Mouse (Mus musculus) liver, postnatal 0 days (tissue): ENCODE data around the gene Sf1. TPM values are rescaled to one million over a fixed set of nuclear protein-coding genes. Genes with fewer than 3 reads are reported as not detected.

Experiments used
- ATAC-seq: fragments of 200-750 bp; cut with Nextera tagmentation; 2 replicates; pipeline ENCODE4 v1.8.0; 2017; ENCODE audit warnings: mild to moderate bottlenecking, moderate library complexity
- DNase-seq: peaks from one replicate; pipeline ENCODE4 v3.0.0-alpha.2; 2016
- H3K27ac ChIP-seq: fragments of 300-500 bp; sonication (generic); 2 replicates; pipeline ENCODE4 v1.5.1; 2014; ENCODE audit warnings: antibody characterized with exemption, moderate library complexity, mild to moderate bottlenecking, low read depth
- H3K27me3 ChIP-seq: fragments of 300-500 bp; sonication (generic); 2 replicates; pipeline ENCODE4 v1.6.1; 2014; ENCODE audit warnings: low read length, control low read depth, mixed read lengths; ENCODE audit not compliant: insufficient read depth
- H3K36me3 ChIP-seq: fragments of 300-500 bp; sonication (generic); replicated peaks from 2 replicates; pipeline ENCODE4 v1.6.1; 2014; ENCODE audit warnings: mild to moderate bottlenecking, control low read depth, low read length, moderate library complexity, mixed read lengths; ENCODE audit not compliant: insufficient read depth
- H3K4me1 ChIP-seq: fragments of 300-500 bp; sonication (generic); 2 replicates; pipeline ENCODE4 v1.6.1; 2014; ENCODE audit warnings: antibody characterized with exemption, mild to moderate bottlenecking, control low read depth; ENCODE audit not compliant: insufficient read depth
- H3K4me2 ChIP-seq: fragments of 300-500 bp; sonication (generic); 2 replicates; pipeline ENCODE4 v1.6.1; 2014; ENCODE audit warnings: low read depth, mild to moderate bottlenecking, low read length, moderate library complexity, mixed read lengths
- H3K4me3 ChIP-seq: fragments of 300-500 bp; sonication (generic); 2 replicates; pipeline ENCODE4 v1.5.1; 2014; ENCODE audit warnings: low read depth, low read length
- H3K9ac ChIP-seq: fragments of 300-500 bp; sonication (generic); replicated peaks from 2 replicates; pipeline ENCODE4 v1.6.1; 2014; ENCODE audit warnings: mild to moderate bottlenecking, moderate library complexity
- H3K9me3 ChIP-seq: fragments of 300-500 bp; sonication (generic); 2 replicates; pipeline ENCODE4 v1.6.1; 2016; ENCODE audit warnings: mild to moderate bottlenecking, control low read depth, low read length, mixed read lengths
- CTCF ChIP-seq: sonication (generic); IDR thresholded peaks from 2 replicates; pipeline ENCODE4 v1.5.1; 2016; ENCODE audit warnings: antibody characterized with exemption, low read depth
- EP300 ChIP-seq: IDR thresholded peaks from 2 replicates; pipeline ENCODE4 v1.6.1; 2016; ENCODE audit warnings: antibody characterized with exemption, low read depth, mild to moderate bottlenecking
- WGBS: fragments of 180-500 bp; shearing (Covaris S2); extraction: QIAGEN DNeasy Blood & Tissue Kit; methylation state at CpG from one replicate; pipeline ENCODE4 v1.1.7; 2014; ENCODE audit not compliant: insufficient replicate concordance; 5-methylcytosine and 5-hydroxymethylcytosine counted together
- polyA plus RNA-seq: library from polyadenylated mRNA; unstranded; fragments of >200 nt; fragmentation: Nextera tagmentation; extraction: Ambion mirVana; gene quantifications from 2 replicates; pipeline ENCODE4 v1.2.1, GENCODE M21; 2015

Gene Sf1
- polyA plus RNA-seq, 1 experiment from 2014 or later, result 35.7 TPM

DNA sequence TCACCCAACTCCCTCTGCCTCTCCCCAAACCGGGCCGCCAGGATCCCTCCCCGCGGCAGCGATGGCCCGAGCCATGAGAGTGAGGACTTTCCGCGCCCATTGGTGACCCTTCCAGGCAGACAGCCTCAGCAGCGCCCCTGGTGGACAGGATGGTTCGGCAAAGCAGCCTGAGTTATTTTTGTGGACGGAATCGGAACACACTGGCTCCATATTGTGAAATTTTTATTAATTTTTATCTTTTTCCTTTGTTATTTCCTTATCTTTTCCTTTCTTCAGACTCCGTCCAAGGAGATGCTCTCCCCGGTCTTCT lies 12.7 kb downstream of the Sf1 start:
- DNase-seq, result peak; percentile 72
- TF ChIP-seq CTCF (peak; percentile 74), EP300 (no peak)
- Histone ChIP-seq H3K4me1 (no peaks in the 10 kb centered on the region), H3K4me3 (no peak overlapping the region), H3K4me2 (no peak overlapping the region), H3K9me3 (no peaks in the 10 kb centered on the region), H3K9ac (no peak overlapping the region), H3K27ac (no peak overlapping the region), H3K27me3 (no peaks in the 10 kb centered on the region), H3K36me3 (peaks cover 77% of the 10 kb centered on the region)
- ATAC-seq, result no peak; the same call in 1 of the 2 replicates
- 83% methylated on average over 14 of the region's 14 CpGs for WGBS

DNA sequence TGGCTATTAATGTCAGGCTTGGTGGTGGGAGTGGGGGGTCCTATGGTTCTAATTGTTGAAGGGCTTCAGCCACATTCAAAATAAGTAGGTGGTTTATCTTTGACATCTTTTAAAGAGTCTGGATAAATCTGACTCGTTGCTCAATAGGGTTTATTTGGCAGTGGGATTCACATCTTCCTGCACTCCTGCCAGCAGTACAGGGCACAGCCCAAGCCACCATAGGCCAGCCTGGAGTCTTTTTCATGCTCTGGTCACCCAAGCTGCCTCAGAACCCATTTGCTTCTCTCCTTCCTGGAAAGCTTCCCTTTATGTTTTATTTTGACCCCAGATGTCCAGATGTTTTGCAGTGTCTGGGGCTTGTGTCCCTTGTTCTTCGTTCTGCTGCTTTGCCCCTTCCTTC lies 13.2 kb downstream of the Sf1 start:
- WGBS, result 75% methylated on average over 2 of the region's 2 CpGs
- no peaks in the 10 kb centered on the region for H3K4me1 ChIP-seq
- no peak for TF ChIP-seq CTCF
- no peak for TF ChIP-seq EP300
- no peak for ATAC-seq
- H3K36me3 ChIP-seq, result peaks cover 73% of the 10 kb centered on the region
- no peak for DNase-seq
- no peak overlapping the region for H3K4me3 ChIP-seq
- H3K27me3 ChIP-seq, result no peaks in the 10 kb centered on the region
- H3K4me2 ChIP-seq, result no peak overlapping the region
- H3K9ac ChIP-seq, result no peak overlapping the region
- no peak overlapping the region for H3K27ac ChIP-seq
- H3K9me3 ChIP-seq, result no peaks in the 10 kb centered on the region

DNA sequence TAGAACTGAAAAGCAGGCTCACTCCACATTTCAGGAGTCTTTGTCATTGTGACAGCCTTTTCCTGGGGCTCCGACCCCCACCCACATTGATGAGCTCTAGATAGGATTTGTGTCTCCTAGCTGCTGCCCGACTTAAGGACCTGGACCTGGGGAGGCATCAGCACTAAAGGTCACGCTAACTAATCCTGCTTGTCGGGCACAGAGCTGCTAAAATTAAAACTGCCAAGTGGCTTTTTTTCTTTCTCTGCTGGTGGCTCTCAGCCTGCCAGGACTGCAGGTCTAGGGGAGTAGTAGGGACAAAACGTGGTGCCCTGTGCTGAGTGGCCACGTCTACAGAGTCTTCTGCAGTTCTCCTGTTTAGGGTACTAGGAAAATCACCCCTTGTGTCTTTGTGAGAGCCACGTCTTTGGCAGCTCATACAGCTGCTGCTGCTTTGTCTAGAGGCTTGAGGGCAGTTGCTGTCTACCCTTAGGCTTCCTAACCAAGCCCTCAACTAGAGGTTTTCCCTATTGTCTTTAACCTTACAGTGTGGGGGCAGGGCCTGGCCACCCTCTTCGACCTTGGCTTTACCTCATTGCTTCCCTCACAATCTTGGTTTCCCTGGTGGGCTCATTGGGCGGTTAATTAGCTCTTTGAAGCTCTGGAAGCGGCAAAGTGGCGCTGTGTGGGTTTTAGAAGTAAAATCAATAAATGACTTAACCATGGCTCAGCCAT lies 14.0 kb downstream of the Sf1 start:
- H3K4me3 ChIP-seq, result no peak overlapping the region
- H3K9ac ChIP-seq, result no peak overlapping the region
- peaks cover 64% of the 10 kb centered on the region for H3K36me3 ChIP-seq
- DNase-seq, result no peak
- no peaks in the 10 kb centered on the region for H3K4me1 ChIP-seq
- WGBS, result 74% methylated on average over 11 of the region's 11 CpGs
- no peaks in the 10 kb centered on the region for H3K27me3 ChIP-seq
- TF ChIP-seq EP300 (no peak), CTCF (no peak)
- no peak overlapping the region for H3K27ac ChIP-seq
- H3K9me3 ChIP-seq, result no peaks in the 10 kb centered on the region
- no peak for ATAC-seq
- H3K4me2 ChIP-seq, result no peak overlapping the region

DNA sequence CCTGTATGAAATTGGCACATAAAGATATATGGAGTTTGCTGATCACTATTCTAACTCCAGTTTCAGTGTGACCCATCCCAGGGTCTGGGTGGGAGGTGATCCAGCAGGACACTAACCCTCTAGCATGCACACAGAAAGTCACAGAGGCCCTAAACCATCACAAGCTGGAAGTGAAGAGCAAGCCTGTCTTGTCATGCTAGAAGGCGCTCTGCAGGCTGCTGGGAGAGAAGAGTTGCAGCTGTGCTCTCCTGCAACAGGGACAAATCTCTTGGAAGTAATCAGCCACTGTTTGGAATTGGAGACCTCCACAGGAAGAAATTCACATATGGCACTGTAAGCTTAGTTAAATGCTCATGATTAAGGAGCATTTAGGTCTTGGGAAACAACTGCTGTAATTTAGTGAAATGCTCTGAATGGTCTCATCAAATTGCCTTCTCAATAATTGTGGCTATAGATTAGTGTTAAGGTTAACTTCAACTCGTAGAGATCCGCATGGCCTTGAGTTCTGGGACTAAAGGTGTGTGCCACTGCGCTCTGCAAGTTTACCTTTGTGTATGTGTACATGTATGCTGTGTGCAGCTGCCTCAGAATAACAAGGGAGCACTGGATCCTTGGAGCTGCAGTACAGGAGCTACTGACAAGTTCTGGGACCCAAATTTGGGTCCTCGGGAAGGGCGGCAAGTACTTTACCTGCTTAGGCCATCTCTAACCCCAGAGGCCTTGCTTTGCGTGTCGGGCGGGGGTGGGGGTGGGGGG lies 17.1 kb downstream of the Sf1 start:
- no peak for ATAC-seq
- peaks cover 33% of the 10 kb centered on the region for H3K36me3 ChIP-seq

DNA sequence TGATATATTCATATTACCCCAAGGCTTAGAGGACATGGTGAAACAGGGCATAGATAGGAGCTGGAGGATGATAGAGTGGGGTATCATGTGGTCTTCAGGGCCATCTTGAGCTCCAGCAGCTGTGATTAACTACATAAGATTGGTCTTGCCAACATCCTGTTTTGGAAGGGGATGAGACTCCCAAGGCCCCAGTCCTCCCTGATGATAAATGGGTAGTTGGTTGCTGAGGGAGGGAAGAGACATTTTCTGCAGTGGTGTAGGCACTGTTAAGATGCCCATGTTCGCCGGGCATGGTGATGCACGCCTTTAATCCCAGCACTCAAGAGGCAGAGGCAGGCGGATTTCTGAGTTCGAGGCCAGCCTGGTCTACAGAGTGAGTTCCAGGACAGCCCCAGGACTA lies 17.7 kb downstream of the Sf1 start:
- ATAC-seq (no peak), DNase-seq (no peak)
- H3K4me2 ChIP-seq, result no peak overlapping the region
- H3K27me3 ChIP-seq, result no peaks in the 10 kb centered on the region
- no peak overlapping the region for H3K4me3 ChIP-seq
- TF ChIP-seq CTCF (no peak), EP300 (no peak)
- WGBS, result 84% methylated on average over 5 of the region's 5 CpGs
- H3K4me1 ChIP-seq, result 0 out of 2 replicates have a peak, but pooled peaks cover 7% of the 10 kb centered on the region
- no peak overlapping the region for H3K9ac ChIP-seq
- H3K27ac ChIP-seq, result no peak overlapping the region
- H3K36me3 ChIP-seq, result peaks cover 27% of the 10 kb centered on the region
- no peaks in the 10 kb centered on the region for H3K9me3 ChIP-seq

More for the DNA sequence above, 17.1 kb downstream of the Sf1 start:
- TF ChIP-seq CTCF (no peak), EP300 (no peak)
- 95% methylated on average over 9 of the region's 9 CpGs for WGBS
- no peak for DNase-seq
- Histone ChIP-seq H3K27me3 (no peaks in the 10 kb centered on the region), H3K27ac (no peak overlapping the region), H3K4me2 (no peak overlapping the region), H3K4me3 (no peak overlapping the region), H3K4me1 (0 out of 2 replicates have a peak, but pooled peaks cover 7% of the 10 kb centered on the region), H3K9me3 (no peaks in the 10 kb centered on the region), H3K9ac (no peak overlapping the region)

DNA sequence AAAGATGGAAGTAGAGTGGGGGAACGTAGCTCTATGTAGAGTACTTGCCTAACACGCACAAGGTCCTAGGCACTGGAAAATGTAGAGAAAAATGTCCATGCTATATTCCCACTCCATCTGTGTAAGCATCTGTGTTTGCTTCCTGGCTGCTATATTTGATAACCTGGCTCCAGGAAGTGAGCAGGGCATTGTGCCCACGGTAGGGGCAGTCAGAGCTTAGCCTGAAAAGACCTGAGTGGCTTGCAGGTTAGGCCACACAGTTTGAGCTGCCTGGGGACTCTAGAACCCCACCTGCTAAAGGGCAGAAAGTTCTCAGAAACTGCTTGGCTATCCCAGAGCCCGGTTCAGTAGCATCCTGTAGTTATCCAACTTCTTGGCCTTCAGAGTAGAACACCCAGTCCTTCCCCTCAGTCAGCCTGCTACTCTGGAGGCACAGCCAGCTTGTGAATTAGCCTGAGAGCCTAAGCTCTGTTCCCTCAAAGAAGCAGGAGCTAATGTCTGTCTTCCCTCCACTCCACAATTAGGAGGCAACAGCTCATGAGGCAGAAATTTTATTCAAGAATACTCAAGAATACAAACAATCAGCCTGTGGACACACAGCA lies 18.9 kb downstream of the Sf1 start:
- DNase-seq, result no peak
- Histone ChIP-seq H3K9me3 (no peaks in the 10 kb centered on the region), H3K27me3 (no peaks in the 10 kb centered on the region), H3K4me3 (no peak overlapping the region), H3K27ac (no peak overlapping the region), H3K4me1 (0 out of 2 replicates have a peak, but pooled peaks cover 7% of the 10 kb centered on the region), H3K9ac (no peak overlapping the region), H3K4me2 (no peak overlapping the region), H3K36me3 (peaks cover 15% of the 10 kb centered on the region)
- ATAC-seq, result no peak
- TF ChIP-seq CTCF, result no peak
- no peak for TF ChIP-seq EP300
- 49% methylated on average over 4 of the region's 4 CpGs for WGBS
